Mouse (Mus musculus): ENCODE results near the gene Akap17b. TPM values are rescaled to one million over a fixed set of nuclear protein-coding genes. Genes with fewer than 3 reads are reported as not detected.
"Not testable (repeated sequence)": the region's sequence is repeated elsewhere in the genome, so short reads cannot be mapped to it uniquely, and the experiment has no call there.

The Akap17b gene
- polyA plus RNA-seq, 2 experiments: 4.1 to 4.5 TPM

- peak overlapping the region; percentile 52; the same call in 1 of the 2 replicates for H3K4me2 ChIP-seq (replicated peaks; ENCODE audit: low read depth, low read length, severe bottlenecking)
- H3K36me3 ChIP-seq (ENCODE audit: control insufficient read depth, insufficient read depth, low read length): peaks cover 16% of the 10 kb centered on the region
- H3K9me3 ChIP-seq (ENCODE audit: control insufficient read depth, low read length): no peaks in the 10 kb centered on the region
- no peak overlapping the region for H3K27ac ChIP-seq (replicated peaks; ENCODE audit: low read depth, low read length)
- H3K27me3 ChIP-seq (ENCODE audit: control insufficient read depth, insufficient read depth, low read length): no peaks in the 10 kb centered on the region
- H3K9ac ChIP-seq (ENCODE audit: low read depth, low read length, severe bottlenecking): no peak overlapping the region
- H3K4me3 ChIP-seq (replicated peaks; ENCODE audit: low read length): peak overlapping the region; percentile 61; the same call in 1 of the 2 replicates
- no peaks in the 10 kb centered on the region for H3K4me1 ChIP-seq (ENCODE audit: control insufficient read depth, insufficient read depth, low read length)
- no peak for ATAC-seq (ENCODE audit: low FRiP score, low read depth)
- 61% methylated on average over 8 of the region's 8 CpGs for whole genome bisulfite sequencing
- TF ChIP-seq POLR2A (IDR thresholded peaks at IDR 0.05; ENCODE audit: borderline replicate concordance, extremely low read depth, insufficient read depth, insufficient read length): no peak
- no peak for DNase-seq (ENCODE audit: low spot score)
These were observed 45.1 kb downstream of the Akap17b start for GRCm38 (mm10) chrX:36600066-36600465.

DNA sequence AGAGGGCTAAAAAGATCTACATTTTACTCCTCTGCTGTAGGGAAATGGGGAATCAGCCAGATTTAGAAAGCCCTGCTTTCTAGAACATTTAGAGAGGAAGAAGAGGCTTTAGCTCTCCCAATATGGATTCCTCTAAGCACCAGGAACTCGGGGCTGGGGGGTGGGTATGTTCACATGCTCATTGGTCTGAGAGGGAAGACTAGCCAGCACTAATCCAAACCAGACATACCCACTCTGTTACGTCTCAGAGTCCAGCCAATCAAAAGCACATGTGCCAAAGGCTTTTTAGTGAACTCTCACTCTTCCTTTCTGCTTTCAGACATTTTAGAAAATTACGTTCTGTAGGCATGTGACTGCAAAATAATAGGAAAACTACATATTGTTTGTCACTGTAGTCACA lies 45.5 kb downstream of the Akap17b start:
- peaks cover 13% of the 10 kb centered on the region for H3K36me3 ChIP-seq (ENCODE audit: control insufficient read depth, insufficient read depth, low read length)
- H3K9me3 ChIP-seq (ENCODE audit: control insufficient read depth, low read length): no peaks in the 10 kb centered on the region
- peak overlapping the region; percentile 52 for H3K4me2 ChIP-seq (replicated peaks; ENCODE audit: low read depth, low read length, severe bottlenecking)
- peak overlapping the region; percentile 61 for H3K4me3 ChIP-seq (replicated peaks; ENCODE audit: low read length)
- no peak for TF ChIP-seq POLR2A (IDR thresholded peaks at IDR 0.05; ENCODE audit: borderline replicate concordance, extremely low read depth, insufficient read depth, insufficient read length)
- 34% methylated on average over 3 of the region's 3 CpGs for WGBS
- DNase-seq (ENCODE audit: low spot score) (peak; percentile 55), ATAC-seq (ENCODE audit: low FRiP score, low read depth) (no peak)
- H3K27me3 ChIP-seq (ENCODE audit: control insufficient read depth, insufficient read depth, low read length): no peaks in the 10 kb centered on the region
- no peak overlapping the region for H3K27ac ChIP-seq (replicated peaks; ENCODE audit: low read depth, low read length)
- no peaks in the 10 kb centered on the region for H3K4me1 ChIP-seq (ENCODE audit: control insufficient read depth, insufficient read depth, low read length)
- H3K9ac ChIP-seq (ENCODE audit: low read depth, low read length, severe bottlenecking): peak overlapping the region; percentile 68; the same call in 1 of the 2 replicates

DNA sequence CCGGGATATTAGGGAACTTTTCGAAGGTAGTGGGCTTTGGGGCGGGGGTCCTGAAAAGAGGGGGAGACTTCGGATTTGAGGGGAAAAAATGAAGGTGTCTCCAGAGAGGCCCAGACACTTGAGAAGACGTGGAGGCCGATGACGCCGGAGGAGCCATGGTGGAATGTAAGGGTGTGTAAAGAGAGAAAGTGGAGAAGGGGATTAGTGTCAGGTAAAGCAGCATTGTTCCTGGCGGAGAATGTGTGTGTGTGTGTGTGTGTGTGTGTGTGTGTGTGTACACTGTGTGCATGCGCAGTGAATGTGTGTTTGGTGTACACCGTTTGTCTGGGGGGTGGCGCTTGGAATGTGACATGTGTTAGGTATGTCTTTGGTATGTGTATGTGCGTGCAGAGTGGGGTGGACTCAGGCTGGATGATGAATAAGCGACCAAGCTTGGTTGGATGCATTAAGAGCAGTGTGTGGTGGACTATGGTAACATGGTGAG lies 46.3 kb downstream of the Akap17b start:
- Histone ChIP-seq H3K4me2 (replicated peaks; ENCODE audit: low read depth, low read length, severe bottlenecking) (peak overlapping the region; percentile 52), H3K36me3 (ENCODE audit: control insufficient read depth, insufficient read depth, low read length) (peaks cover 7% of the 10 kb centered on the region), H3K9ac (ENCODE audit: low read depth, low read length, severe bottlenecking) (peak overlapping the region; percentile 68), H3K9me3 (ENCODE audit: control insufficient read depth, low read length) (no peaks in the 10 kb centered on the region), H3K4me3 (replicated peaks; ENCODE audit: low read length) (peak overlapping the region; percentile 61), H3K27ac (replicated peaks; ENCODE audit: low read depth, low read length) (peak overlapping the region; percentile 74; the same call in 1 of the 2 replicates), H3K4me1 (ENCODE audit: control insufficient read depth, insufficient read depth, low read length) (no peaks in the 10 kb centered on the region), H3K27me3 (ENCODE audit: control insufficient read depth, insufficient read depth, low read length) (no peaks in the 10 kb centered on the region)
- no peak for TF ChIP-seq POLR2A (IDR thresholded peaks at IDR 0.05; ENCODE audit: borderline replicate concordance, extremely low read depth, insufficient read depth, insufficient read length)
- DNase-seq (ENCODE audit: low spot score) (no peak), ATAC-seq (ENCODE audit: low FRiP score, low read depth) (peak; percentile 34; the same call in 1 of the 2 replicates)
- 28% methylated on average over 14 of the region's 14 CpGs for WGBS

DNA sequence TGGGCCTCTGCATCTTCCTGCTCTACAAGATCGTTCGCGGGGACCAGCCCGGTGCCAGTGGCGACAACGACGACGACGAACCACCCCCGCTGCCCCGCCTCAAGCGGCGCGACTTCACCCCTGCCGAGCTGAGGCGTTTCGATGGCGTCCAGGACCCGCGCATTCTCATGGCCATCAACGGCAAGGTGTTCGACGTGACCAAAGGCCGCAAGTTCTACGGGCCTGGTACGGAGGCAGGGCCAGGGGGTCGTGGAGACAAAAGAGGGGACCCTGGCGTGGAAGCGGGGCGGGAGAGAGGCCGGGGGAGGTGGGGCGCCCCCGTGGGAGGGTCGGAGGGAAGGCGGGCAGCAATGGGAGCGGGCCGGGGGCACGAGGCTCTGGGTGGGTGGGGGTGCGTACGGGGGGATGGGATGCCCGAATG lies 46.8 kb downstream of the Akap17b start:
- Histone ChIP-seq H3K9ac (ENCODE audit: low read depth, low read length, severe bottlenecking) (peak overlapping the region; percentile 68), H3K9me3 (ENCODE audit: control insufficient read depth, low read length) (no peaks in the 10 kb centered on the region), H3K27ac (replicated peaks; ENCODE audit: low read depth, low read length) (peak overlapping the region; percentile 74), H3K4me2 (replicated peaks; ENCODE audit: low read depth, low read length, severe bottlenecking) (peak overlapping the region; percentile 52), H3K4me3 (replicated peaks; ENCODE audit: low read length) (peak overlapping the region; percentile 61), H3K36me3 (ENCODE audit: control insufficient read depth, insufficient read depth, low read length) (peaks cover 3% of the 10 kb centered on the region; the same call in 1 of the 2 replicates), H3K27me3 (ENCODE audit: control insufficient read depth, insufficient read depth, low read length) (no peaks in the 10 kb centered on the region), H3K4me1 (ENCODE audit: control insufficient read depth, insufficient read depth, low read length) (no peaks in the 10 kb centered on the region)
- DNase-seq (ENCODE audit: low spot score) (no peak), ATAC-seq (ENCODE audit: low FRiP score, low read depth) (peak; percentile 48)
- no peak for TF ChIP-seq POLR2A (IDR thresholded peaks at IDR 0.05; ENCODE audit: borderline replicate concordance, extremely low read depth, insufficient read depth, insufficient read length)
- WGBS: 25% methylated on average over 30 of the region's 41 CpGs

DNA sequence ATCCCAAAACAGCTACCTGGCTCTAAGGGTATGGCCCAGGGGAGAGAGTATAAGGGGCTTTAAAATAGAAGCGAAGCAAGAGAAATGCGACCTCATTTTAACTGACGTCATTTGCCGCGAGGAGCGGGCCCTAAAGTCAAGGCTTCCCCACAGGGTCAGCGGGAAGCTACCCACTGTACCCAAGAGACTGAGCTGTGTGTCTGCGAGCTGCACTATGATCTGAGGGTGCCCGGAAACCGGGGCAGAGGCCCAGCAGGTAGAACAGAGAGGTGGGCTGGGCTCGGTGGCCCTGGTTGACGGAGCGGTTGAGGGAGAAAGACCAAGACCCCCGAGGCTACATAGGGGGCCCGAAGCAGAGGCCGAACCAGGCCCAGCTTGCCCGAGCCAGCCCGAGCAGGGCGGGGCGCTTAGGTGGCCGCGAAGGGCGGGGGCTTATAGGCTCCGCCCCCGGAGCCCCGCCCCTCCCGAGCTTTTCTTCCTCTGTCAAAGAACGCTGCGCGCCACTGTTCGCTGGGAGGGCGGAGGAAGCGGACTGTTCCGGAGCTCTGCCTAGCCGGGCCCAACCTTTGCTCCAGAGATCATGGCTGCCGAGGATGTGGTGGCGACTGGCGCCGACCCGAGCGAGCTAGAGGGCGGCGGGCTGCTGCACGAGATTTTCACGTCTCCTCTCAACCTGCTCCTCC lies 47.3 kb downstream of the Akap17b start, which contains the start of gene Pgrmc1:
Gene Pgrmc1 (plus strand): TSS at position 500 of the 683 bp plus-strand sequence.
- Histone ChIP-seq H3K36me3 (ENCODE audit: control insufficient read depth, insufficient read depth, low read length) (peaks cover 3% of the 10 kb centered on the region; the same call in 1 of the 2 replicates), H3K9me3 (ENCODE audit: control insufficient read depth, low read length) (no peaks in the 10 kb centered on the region), H3K4me2 (replicated peaks; ENCODE audit: low read depth, low read length, severe bottlenecking) (peak within 1 kb of the TSS; percentile 52), H3K9ac (ENCODE audit: low read depth, low read length, severe bottlenecking) (peak within 1 kb of the TSS; percentile 68), H3K27ac (replicated peaks; ENCODE audit: low read depth, low read length) (peak within 1 kb of the TSS; percentile 74), H3K4me3 (replicated peaks; ENCODE audit: low read length) (peak within 1 kb of the TSS; percentile 61), H3K4me1 (ENCODE audit: control insufficient read depth, insufficient read depth, low read length) (no peaks in the 10 kb centered on the region), H3K27me3 (ENCODE audit: control insufficient read depth, insufficient read depth, low read length) (no peaks in the 10 kb centered on the region)
- WGBS: 18% methylated on average over 28 of the region's 45 CpGs
- peak; percentile 98 for TF ChIP-seq POLR2A (IDR thresholded peaks at IDR 0.05; ENCODE audit: borderline replicate concordance, extremely low read depth, insufficient read depth, insufficient read length)
- ATAC-seq (ENCODE audit: low FRiP score, low read depth): peak; percentile 94
- DNase-seq (ENCODE audit: low spot score): peak; percentile 90

GRCm38 (mm10) chrX:36596483-36597120 lies 48.6 kb downstream of the Akap17b start:
- not testable (repeated sequence) for H3K36me3 ChIP-seq (ENCODE audit: control insufficient read depth, insufficient read depth, low read length); H3K27ac ChIP-seq (replicated peaks; ENCODE audit: low read depth, low read length); H3K9me3 ChIP-seq (ENCODE audit: control insufficient read depth, low read length); H3K9ac ChIP-seq (ENCODE audit: low read depth, low read length, severe bottlenecking); H3K4me1 ChIP-seq (ENCODE audit: control insufficient read depth, insufficient read depth, low read length); H3K4me3 ChIP-seq (replicated peaks; ENCODE audit: low read length); H3K4me2 ChIP-seq (replicated peaks; ENCODE audit: low read depth, low read length, severe bottlenecking); ATAC-seq (ENCODE audit: low FRiP score, low read depth); H3K27me3 ChIP-seq (ENCODE audit: control insufficient read depth, insufficient read depth, low read length); DNase-seq (ENCODE audit: low spot score)
- 63% methylated on average over 3 of the region's 5 CpGs for whole genome bisulfite sequencing

Data from limb, embryonic 14.5 days (tissue).